Mouse (Mus musculus): ENCODE results near the gene Asic3.
"Not testable (repeated sequence)": the region's sequence is repeated elsewhere in the genome, so short reads cannot be mapped to it uniquely, and the experiment has no call there.

The Asic3 gene

DNA sequence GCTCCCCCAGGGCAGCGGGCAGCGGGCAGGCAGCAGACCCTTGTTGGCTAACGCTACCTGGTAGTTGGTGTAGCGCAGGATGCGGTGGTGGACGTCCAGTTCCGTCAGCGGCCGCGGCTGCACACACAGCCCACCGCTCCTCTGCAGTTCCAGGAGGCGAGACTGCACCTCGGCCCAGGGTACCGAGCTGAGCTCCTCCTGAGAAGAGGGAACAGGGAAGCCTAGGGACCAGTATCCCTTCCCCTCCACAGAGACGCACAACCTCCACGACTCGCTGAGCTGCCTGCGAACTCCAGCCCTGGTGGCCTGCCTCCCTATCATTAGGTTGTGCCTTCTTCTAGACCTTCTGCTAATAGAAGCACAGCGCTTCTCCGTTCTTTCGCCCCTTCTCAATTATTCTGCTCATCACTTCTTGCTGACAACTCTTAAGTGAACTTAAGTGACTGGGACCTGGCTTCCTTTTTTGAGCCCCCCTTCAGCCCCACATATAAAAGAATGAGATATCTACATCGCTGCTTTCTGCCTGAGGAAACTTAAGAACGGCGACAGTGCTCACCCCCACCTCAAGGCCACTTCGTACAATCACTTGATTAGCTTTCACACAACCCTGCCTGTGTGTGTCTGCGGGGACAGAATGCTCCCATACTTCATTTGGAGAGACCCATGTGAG lies 24.8 kb upstream of the Asic3 start:
- DNase-seq (ENCODE audit: low read depth) = no peak

GRCm38 (mm10) chr5:24389011-24389657 lies 24.1 kb upstream of the Asic3 start:
- DNase-seq (ENCODE audit: low read depth) = no peak

DNA sequence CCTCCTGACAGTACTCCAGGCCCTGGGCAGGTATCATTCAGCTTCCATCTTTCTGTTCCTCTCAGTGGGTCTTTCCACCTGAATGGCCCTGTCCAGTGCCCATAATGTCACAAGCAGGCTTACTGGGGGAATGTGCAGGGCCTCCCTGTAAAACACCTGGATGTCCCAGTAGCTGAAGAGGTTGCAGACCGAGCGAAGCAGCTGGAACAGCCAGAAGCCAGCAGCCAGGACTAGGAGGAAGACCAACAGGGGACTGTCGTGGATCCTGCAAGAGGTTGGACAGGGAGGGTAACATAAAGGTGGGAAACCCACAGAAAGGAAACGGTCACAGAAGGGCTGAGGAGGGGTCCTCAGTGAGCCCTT lies 23.6 kb upstream of the Asic3 start:
- DNase-seq (ENCODE audit: low read depth) = no peak

DNA sequence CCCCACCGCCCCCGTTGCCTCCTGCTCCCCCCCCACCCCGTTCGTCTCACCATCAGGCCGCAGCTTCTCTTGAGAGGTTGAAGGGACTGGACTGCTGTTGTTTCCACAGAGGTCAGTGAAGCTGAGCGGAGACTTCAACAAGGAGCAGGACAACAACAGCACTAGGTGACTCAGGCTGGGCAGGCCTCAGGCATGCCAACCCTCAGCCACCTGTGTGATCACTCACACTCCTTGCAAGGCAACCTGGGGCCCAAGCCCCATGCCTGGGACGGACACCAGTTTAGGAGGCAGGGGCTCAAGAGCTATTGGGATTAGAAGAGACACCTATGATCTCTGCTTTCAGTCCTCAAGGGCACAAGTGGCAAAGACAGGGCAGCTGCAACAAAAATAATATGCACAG lies 21.3 kb upstream of the Asic3 start, which contains the start of gene Atg9b:
Gene Atg9b (minus strand): TSS at position 280 of the 400 bp plus-strand sequence.
- no peak for DNase-seq (ENCODE audit: low read depth)

DNA sequence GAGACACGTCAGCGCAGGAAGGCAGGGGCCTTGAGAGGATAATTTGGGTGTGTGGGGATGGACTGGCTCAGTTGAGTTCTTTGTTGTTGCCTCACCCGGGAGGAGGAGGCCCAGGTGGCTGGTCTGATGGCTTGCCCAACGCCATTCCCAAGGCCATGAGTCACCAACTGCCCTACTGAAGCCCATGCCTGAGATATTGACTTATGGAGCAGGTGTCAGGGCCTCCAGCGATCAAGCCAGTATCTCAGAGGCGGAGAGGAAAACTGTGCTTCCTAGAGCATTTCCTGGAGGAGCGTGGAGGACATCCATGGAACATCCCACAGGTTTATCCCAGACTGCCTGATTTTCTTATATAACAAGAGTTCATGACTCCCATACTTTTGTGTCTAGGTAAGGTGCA lies 20.5 kb upstream of the Asic3 start:
- DNase-seq (ENCODE audit: low read depth) = no peak

- peak; percentile 85 for DNase-seq (ENCODE audit: low read depth)
These were observed 19.7 kb upstream of the Asic3 start, which contains the start of gene Abcb8 for GRCm38 (mm10) chr5:24393392-24393997. Gene Abcb8, plus strand, starts transcription at chr5:24393663.

DNA sequence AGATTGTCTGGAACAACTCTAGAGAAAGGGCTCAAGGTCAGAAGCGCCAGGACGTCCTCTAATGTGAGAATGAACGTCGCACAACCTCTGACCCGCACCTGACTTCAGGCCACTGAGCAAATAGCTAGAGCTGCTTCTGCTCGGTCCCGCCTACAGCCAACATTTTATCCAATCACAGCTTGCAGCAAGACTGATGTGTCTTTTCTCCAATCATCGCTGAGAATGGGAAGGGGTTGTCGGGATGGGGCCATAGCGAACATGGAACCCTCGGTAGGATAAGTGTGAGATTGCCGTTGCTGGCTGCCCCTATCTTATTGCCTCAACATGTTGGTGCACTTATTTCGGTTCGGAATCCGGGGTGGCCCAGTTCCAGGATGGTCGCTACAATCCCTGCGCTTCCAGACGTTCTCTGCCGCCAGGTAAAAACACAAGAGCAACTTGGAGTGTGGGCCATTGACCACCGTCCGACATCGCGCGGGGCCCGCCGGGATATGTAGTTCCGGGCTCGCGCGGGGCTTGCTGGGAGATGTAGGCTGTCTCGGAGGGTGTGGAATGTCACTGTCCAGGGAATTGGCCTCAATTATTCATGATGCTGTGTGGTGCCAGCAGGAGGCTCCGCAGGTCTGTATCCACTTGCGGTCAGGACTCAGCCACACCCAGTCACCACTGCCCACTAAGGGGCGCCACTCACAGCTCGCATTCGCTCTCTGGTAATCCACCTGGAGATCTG lies 18.9 kb upstream of the Asic3 start:
- DNase-seq (ENCODE audit: low read depth) = peak; percentile 95

- not testable (repeated sequence) for DNase-seq (ENCODE audit: low read depth)
These were observed 16.9 kb upstream of the Asic3 start for GRCm38 (mm10) chr5:24396254-24396653.

DNA sequence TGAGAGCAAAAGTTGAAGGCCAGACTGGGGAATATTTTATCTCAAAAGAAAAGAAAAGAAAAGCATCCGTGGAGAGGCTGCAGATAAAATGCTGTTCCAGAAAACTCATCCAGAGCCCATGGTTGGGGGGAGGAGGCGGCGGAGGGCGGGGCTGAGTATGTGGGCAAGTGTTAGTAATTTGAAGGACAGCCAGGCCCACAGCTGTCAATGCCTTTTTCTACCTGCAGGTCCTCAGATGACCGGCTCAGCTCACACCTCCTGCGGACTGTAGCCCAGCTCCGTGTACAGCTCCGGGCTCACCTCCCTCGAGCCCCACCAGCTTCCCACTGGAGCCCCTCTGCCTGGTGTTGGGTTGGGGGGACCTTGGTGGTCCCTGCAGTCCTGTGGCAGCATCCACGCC lies 13.5 kb upstream of the Asic3 start:
- no peak for DNase-seq (ENCODE audit: low read depth)

- DNase-seq (ENCODE audit: low read depth) = no peak
These were observed 12.8 kb upstream of the Asic3 start for GRCm38 (mm10) chr5:24400362-24400761.

GRCm38 (mm10) chr5:24400911-24401605 lies 12.1 kb upstream of the Asic3 start:
- DNase-seq (ENCODE audit: low read depth) = no peak

- no peak for DNase-seq (ENCODE audit: low read depth)
These were observed 11.2 kb upstream of the Asic3 start for GRCm38 (mm10) chr5:24401969-24402368.

GRCm38 (mm10) chr5:24404594-24405360 lies 8.4 kb upstream of the Asic3 start:
- DNase-seq (ENCODE audit: low read depth) = no peak

GRCm38 (mm10) chr5:24405389-24405876 lies 7.8 kb upstream of the Asic3 start:
- DNase-seq (ENCODE audit: low read depth) = no peak

- DNase-seq (ENCODE audit: low read depth) = no peak
These were observed 4.5 kb upstream of the Asic3 start for GRCm38 (mm10) chr5:24408651-24409050.

- no peak for DNase-seq (ENCODE audit: low read depth)
These were observed 3.7 kb upstream of the Asic3 start for GRCm38 (mm10) chr5:24409466-24409865.

- no peak for DNase-seq (ENCODE audit: low read depth)
These were observed 1.1 kb upstream of the Asic3 start for GRCm38 (mm10) chr5:24412063-24412462.

GRCm38 (mm10) chr5:24413938-24414337 lies 746 bp downstream of the Asic3 start:
- no peak for DNase-seq (ENCODE audit: low read depth)

- peak; percentile 64 for DNase-seq (ENCODE audit: low read depth)
These were observed 3.1 kb downstream of the Asic3 start for GRCm38 (mm10) chr5:24416222-24416736.

DNA sequence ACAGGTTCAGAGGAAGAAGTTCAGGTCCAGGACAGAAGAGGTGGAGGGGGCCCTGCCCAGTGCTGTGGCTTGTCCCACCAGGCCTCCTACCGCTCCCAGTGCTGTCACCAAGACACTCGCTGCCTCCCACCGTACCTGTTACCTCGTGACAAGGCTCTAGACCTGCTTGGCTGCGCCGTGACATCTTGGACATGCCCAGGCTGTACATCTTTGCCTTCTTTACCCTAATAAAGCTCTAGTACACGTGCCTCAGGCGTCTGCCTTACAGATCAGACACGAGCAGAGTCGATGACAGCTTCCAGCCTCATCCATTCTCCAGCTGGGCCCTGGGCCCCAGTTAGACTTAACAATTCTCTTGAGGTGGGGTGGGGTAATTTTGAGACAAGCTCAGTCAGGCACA lies 4.4 kb downstream of the Asic3 start:
- no peak for DNase-seq (ENCODE audit: low read depth)

GRCm38 (mm10) chr5:24420381-24420780 lies 7.2 kb downstream of the Asic3 start:
- no peak for DNase-seq (ENCODE audit: low read depth)

Measured in c-Kit-positive CD71-positive TER-119-negative erythroid progenitor cells, embryonic 14.5 days (primary cell).